Mouse (Mus musculus) kidney, adult 2 months (tissue): ENCODE data around the gene Col20a1.

Source experiments
- CTCF ChIP-seq: fragments of 200-500 bp; conservative IDR thresholded peaks from 2 replicates; pipeline ENCODE4 v1.5.1; 2011; ENCODE audit warnings: low read depth, mild to moderate bottlenecking, control low read depth, low read length, moderate library complexity, mixed read lengths; ENCODE audit not compliant: insufficient read depth, insufficient read length
- POLR2A ChIP-seq: fragments of 200-500 bp; IDR thresholded peaks from one replicate; pipeline ENCODE4 v1.6.1; 2011; ENCODE audit warnings: low read depth, low read length, control low read depth

DNA sequence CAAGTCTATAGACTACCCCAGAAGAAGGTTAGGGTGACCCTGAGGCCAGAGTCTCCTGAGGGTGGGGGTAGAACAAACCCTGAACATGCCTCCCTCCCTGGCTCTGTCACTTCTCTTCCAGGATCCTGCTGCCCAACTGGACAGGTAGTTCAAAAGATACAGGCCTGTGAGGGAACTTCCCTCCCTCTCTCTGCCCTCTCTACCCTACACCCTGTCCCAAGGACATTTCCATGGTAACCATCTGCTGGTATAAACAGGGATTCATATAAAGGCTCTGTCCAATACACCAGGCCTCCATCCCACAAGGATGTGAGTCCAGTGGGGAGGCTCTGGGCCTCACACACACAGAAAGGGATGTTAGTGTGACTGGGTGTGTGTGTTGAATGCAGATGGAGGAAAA, 56.0 kb downstream of the Col20a1 start:
- TF ChIP-seq POLR2A (no peak), CTCF (no peak)
